In genomic region chr6:17829981-17830380, GRCm38 (mm10) we compare ENCODE assay signal across 24 mouse cellular contexts.
"Had no signal": no experiment of that assay in that cellular context is flagged by ENCODE, and none has a peak within 500 bp of the region (broad histone marks: within the 10 kb centered on the region; RNA-seq: fewer than 3 reads in every experiment).

No protein-coding gene starts in this region.

- H3K4me3 ChIP-seq: heart, adult 2 months; hindbrain, embryonic 10.5 days; hindbrain, embryonic 12.5 days; intestine, embryonic 15.5 days; layer of hippocampus, adult 2 months; left cerebral cortex, adult 2 months; limb, embryonic 10.5 days; limb, embryonic 12.5 days had no signal

- H3K4me2 ChIP-seq: heart, embryonic 11.5 days; hindbrain, embryonic 12.5 days; hindbrain, embryonic 14.5 days; intestine, embryonic 15.5 days; limb, embryonic 12.5 days had no signal

- ATAC-seq: hindbrain, embryonic 16.5 days; inflammation-experienced regulatory T-cells, adult 6 months; intestine, embryonic 15.5 days; intestine, postnatal 0 days had no signal

- H3K4me1 ChIP-seq: hindbrain, embryonic 10.5 days; hindbrain, embryonic 12.5 days; intestine, embryonic 15.5 days; limb, embryonic 10.5 days had no signal

- DNase-seq: gastrocnemius, postnatal 14 days; gastrocnemius, postnatal 36 days; heart, adult 11 months; heart, adult 2 months; heart, postnatal 10 days; heart, postnatal 4 days; kidney, adult 18-20 months; kidney, adult 8-10 months; kidney, postnatal 10 days; kidney, postnatal 25 days; kidney, postnatal 4 days; liver had no signal

- H3K9me3 ChIP-seq: intestine, embryonic 15.5 days; limb, embryonic 10.5 days had no signal

- H3K27ac ChIP-seq: heart, adult 2 months; hindbrain, embryonic 10.5 days; hindbrain, embryonic 12.5 days; hindbrain, embryonic 14.5 days; intestine, embryonic 15.5 days; layer of hippocampus, adult 2 months; left cerebral cortex, adult 2 months; limb, embryonic 10.5 days; limb, embryonic 12.5 days had no signal

- H3K9ac ChIP-seq: hindbrain, embryonic 12.5 days; hindbrain, embryonic 14.5 days; intestine, embryonic 15.5 days; limb, embryonic 12.5 days had no signal

- H3K27me3 ChIP-seq: hindbrain, embryonic 12.5 days; intestine, embryonic 15.5 days; limb, embryonic 12.5 days had no signal
